Mouse (Mus musculus): ENCODE measurements around the gene Ttc22.

Gene Ttc22

GRCm38 (mm10) chr4:106615637-106616036 lies 6.6 kb upstream of the Ttc22 start:
- no peak for DNase-seq (ENCODE audit: low read depth)

GRCm38 (mm10) chr4:106617056-106617455 lies 5.2 kb upstream of the Ttc22 start, which contains the start of gene Lexm:
Gene Lexm, minus strand, starts transcription at chr4:106617241.
- DNase-seq (ENCODE audit: low read depth), result no peak

- DNase-seq (ENCODE audit: low read depth), result no peak
Observed at GRCm38 (mm10) chr4:106618898-106619297, 3.3 kb upstream of the Ttc22 start.

DNA sequence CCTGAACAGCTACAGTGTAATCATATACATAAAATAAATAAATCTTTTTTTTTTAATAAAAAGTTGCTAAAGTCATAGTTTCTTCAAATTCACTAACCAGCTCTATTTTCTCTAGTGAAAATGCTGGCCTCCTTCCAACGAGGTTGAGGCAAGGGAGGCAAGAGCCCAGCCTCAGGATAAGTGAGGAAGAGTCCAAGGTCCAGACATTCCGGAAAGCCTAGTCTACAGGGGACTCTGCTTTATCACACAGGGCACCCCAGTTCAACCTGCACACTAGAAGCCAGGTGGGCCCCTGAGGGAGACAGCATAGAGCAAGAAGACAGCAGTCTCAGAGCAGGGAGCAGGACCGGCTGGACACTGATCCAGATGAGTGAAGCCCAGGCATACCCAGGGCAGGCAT lies 804 bp upstream of the Ttc22 start:
- no peak for DNase-seq (ENCODE audit: low read depth)

DNA sequence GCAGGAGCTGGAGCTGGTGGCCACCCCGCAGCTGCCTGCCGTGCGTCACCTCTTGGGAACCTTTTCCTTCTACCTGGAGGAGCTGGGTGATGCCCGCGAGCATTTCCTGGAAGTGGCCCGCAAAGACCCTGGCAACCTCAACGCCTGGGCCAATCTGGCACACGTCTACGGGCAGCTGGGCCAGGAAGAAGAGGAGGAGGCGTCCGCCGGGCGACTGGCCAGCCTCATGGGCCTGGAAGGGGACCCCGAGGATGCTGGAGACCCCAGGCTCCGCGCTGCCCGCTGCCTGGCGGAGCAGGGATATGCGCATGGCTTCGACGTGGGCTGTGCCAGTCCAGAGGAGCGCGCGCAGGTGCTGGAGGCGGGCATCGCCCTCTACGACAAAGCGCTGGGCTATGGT lies 480 bp downstream of the Ttc22 start:
- DNase-seq (ENCODE audit: low read depth), result no peak

- DNase-seq (ENCODE audit: low read depth), result no peak
Observed at GRCm38 (mm10) chr4:106624271-106624670, 2.0 kb downstream of the Ttc22 start.

- no peak for DNase-seq (ENCODE audit: low read depth)
Observed at GRCm38 (mm10) chr4:106627809-106628208, 5.6 kb downstream of the Ttc22 start.

- no peak for DNase-seq (ENCODE audit: low read depth)
Observed at GRCm38 (mm10) chr4:106628650-106629360, 6.6 kb downstream of the Ttc22 start.

- DNase-seq (ENCODE audit: low read depth), result no peak
Observed at GRCm38 (mm10) chr4:106629374-106629773, 7.1 kb downstream of the Ttc22 start.

DNA sequence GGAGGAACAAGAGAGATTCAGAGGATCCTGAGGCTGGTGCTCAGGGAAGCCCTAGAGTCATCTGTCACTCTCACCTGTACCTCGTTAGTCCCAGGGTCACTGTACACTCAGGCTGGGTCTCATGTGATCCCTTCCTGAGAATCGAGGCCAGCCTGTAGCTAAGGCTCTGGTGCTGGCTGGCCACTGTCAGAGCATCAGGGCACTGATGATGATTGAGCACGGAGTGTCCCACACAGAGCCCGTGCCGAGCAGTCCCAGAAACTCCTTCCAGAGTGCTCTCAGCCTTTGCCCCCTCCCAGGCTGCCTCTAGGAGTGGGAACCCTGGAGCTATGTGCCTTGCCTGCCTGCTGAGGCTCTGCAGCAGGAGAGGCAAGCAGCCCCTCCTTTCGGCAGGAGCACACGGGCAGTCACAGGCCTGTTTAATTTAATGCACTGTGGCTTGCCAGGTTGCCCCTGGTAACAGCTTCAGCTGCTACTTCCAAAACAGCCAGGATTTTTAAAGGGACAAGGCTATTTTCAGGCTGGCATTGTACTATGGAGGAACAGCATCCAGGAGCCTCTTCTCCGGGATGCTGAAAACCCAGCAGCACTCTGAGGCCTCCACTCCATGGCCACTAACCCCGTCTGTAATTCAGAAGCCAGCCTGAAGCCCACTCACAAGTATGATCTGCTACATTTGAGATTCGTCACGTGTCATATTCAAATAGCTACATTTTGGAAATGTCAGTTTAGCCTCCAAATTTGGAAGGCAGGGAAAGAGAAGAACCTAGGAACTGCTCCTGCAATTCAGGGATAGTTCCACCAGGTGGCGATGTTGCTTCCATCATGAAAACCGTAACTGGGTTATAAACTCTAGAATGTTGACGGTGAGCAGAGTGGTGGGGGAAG lies 8.3 kb downstream of the Ttc22 start:
- DNase-seq (ENCODE audit: low read depth), result peak; percentile 52

DNA sequence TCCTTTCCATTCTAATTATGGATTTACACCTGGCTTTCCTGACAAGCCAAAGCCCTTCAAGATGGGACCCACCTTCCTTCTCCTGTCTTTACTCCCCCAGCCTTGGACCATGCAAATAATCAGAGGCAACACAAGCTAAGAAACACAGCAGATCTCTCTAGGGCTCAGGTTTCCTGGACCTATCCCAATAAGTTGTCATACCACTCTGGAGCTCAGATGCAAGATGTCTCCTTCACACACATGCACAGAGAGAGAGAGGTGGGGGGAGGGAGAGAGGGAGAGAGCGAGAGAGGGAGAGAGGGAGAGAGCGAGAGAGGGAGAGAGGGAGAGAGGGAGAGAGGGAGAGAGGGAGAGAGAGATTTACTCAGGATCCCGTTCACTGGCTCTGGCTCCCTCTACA lies 10.1 kb downstream of the Ttc22 start:
- DNase-seq (ENCODE audit: low read depth), result no peak

DNA sequence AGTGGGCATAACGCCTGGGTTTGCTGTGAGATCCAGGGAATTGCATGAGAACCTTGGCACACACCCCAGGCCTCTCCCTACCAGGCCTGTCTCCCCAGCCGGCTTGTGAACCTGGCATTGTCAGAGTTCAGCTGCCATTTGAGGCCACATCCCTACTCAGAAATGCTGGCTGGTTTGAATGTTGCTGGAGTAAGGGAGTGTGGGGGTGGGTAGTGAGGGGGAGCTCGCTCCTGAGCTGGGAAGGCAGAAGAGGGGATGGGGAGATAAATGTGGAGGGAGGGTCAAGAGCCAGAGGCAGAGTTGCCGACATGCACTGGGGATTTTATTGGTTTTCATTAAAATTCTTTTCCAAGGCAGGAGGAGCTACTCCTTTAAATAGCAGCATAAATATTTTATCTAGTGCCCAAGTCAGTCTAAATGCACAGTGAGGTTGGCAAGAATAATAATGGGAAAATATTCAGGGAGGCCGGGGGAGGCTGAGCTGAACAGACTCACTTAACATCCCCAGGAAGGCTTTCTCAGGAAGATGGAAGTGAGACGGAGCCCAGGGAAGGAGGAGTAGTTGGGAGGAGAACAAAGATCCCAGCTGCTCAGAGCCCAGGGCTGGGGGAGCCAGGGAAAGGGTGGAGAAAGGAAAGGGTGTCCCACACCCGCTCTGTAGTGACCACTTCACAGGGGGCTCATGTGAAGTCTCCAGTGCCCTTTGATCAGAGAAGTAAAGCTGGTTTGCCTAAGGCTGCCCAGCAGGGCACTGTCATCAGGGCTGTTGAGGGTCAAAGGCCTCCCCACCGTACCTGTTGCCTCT lies 11.3 kb downstream of the Ttc22 start:
- DNase-seq (ENCODE audit: low read depth), result no peak

- no peak for DNase-seq (ENCODE audit: low read depth)
Observed at GRCm38 (mm10) chr4:106634086-106634479, 11.9 kb downstream of the Ttc22 start.

GRCm38 (mm10) chr4:106643483-106644217 lies 21.4 kb downstream of the Ttc22 start:
- no peak for DNase-seq (ENCODE audit: low read depth)

DNA sequence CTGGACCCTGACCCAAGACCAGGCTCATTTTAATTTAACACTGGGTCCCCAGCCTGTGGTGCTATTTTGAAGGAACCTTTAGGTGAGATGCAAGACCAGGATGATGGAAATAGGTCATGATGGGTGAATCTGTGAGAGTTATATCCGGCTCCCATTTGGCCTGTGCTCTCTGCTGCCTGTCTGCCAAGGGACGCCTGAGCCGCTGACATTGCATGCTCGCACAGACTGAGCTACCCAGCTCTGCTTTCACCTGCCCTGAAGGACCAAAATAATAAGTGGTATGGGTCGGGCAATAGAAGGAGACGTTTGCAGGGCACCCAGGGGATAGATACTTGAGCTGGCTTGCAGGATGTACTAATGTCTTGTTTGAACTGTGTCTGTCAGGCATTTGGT lies 22.0 kb downstream of the Ttc22 start:
- no peak for DNase-seq (ENCODE audit: low read depth)

DNA sequence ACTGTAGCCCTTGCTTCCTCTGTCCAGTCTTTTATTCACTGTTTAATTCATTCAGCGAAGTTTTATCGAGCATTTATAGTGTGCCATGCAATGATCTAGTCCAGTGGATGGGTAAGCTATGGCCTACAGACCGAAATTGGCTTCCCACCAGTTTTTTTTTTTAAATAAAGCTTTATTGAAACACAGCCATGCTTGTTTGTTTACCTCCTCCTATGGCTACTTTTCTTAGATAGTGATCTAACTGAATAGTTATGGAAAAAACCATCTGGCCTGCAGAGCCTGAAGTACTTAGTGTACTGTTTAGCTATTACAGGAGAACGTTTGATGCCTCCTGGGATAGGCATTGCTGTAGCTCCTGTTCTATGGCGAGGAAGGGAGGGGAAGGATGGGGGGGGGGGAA lies 23.6 kb downstream of the Ttc22 start:
- no peak for DNase-seq (ENCODE audit: low read depth)

- no peak for DNase-seq (ENCODE audit: low read depth)
Observed at GRCm38 (mm10) chr4:106647137-106647536, 24.9 kb downstream of the Ttc22 start.

- DNase-seq (ENCODE audit: low read depth), result peak; percentile 95
Observed at GRCm38 (mm10) chr4:106650833-106651527, 28.7 kb downstream of the Ttc22 start, which contains the start of gene Pars2. Gene Pars2, plus strand, starts transcription at chr4:106651069.

GRCm38 (mm10) chr4:106652546-106652945 lies 30.3 kb downstream of the Ttc22 start:
- no peak for DNase-seq (ENCODE audit: low read depth)

DNA sequence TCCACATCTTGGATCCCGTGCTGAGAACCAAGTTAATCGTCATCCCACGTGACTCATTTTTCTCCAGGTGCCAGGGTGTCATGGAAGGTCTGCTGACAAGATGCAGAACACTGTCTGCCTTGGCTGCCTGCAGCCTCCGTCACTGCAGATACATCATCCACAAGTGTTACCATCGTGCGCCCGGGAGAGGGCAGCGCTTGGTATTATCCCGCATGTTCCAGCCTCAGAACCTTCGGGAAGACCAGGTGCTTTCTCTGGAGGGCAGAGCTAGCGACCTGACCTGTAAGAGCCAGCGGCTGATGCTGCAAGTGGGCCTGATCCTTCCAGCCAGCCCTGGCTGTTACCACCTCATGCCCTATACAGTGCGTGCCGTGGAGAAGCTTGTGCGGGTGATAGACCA lies 30.8 kb downstream of the Ttc22 start:
- DNase-seq (ENCODE audit: low read depth), result no peak

GRCm38 (mm10) chr4:106655681-106656080 lies 33.4 kb downstream of the Ttc22 start:
- DNase-seq (ENCODE audit: low read depth), result no peak
